29 mouse cellular contexts compared by ENCODE assay signal in the genomic region with DNA sequence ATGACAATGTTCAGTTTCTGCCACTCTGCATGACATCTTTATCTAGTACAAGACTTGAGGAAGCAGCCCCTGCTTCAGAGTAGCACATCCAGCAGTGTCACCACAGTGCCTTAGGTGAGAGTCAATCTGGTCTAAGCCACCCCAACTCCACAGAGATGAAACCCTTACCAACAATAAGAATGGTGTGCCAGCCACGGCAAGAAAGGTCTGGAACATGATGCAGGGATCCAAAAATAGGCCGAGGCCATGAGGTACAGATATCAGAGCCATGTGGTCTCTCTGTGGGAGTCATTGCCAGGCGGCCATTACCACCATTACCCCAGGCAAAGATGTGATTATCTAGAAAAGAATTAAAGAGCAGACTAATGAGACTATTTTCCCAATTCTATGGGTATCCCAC. TPM values are rescaled to one million over a fixed set of nuclear protein-coding genes. Genes with fewer than 3 reads are reported as not detected.
DNase-seq lines count a peak whose midpoint lies in the region; ATAC-seq and TF ChIP-seq lines count a peak whose summit lies in the region.
"Had no signal": no experiment of that assay in that cellular context is flagged by ENCODE, and none has a peak within 500 bp of the region (broad histone marks: within the 10 kb centered on the region; RNA-seq: fewer than 3 reads in every experiment).

No protein-coding gene starts in this region.

- ATAC-seq in cerebellum, adult (ENCODE audit: insufficient number of reproducible peaks, low FRiP score, low TSS enrichment), result 0 out of 2 replicates have a peak, but pooled peaks have one; percentile 50
- no peak for ATAC-seq in liver, postnatal 0 days
- ATAC-seq: hindbrain, postnatal 0 days; intestine, embryonic 15.5 days; midbrain, embryonic 13.5 days had no signal

- intact Hi-C loops in heart, postnatal 10 days (cut with DNase I), result no loop called here
- intact Hi-C loops in heart, postnatal 25 days (cut with DNase I), result no loop called here

- 0 out of 2 replicates have a peak, but pooled peaks cover 4% of the 10 kb centered on the region for H3K4me1 ChIP-seq in liver, postnatal 0 days (ENCODE audit: insufficient read depth)
- H3K4me1 ChIP-seq: embryonic facial prominence, embryonic 10.5 days; forebrain, embryonic 12.5 days; hindbrain, embryonic 12.5 days; midbrain, embryonic 13.5 days had no signal

- no peak overlapping the region for H3K27ac ChIP-seq in liver, postnatal 0 days (ENCODE audit: low read depth)
- H3K27ac ChIP-seq: embryonic facial prominence, embryonic 10.5 days; embryonic facial prominence, embryonic 15.5 days; forebrain, embryonic 12.5 days; hindbrain, embryonic 12.5 days; hindbrain, postnatal 0 days; intestine, embryonic 15.5 days; limb, embryonic 10.5 days; limb, embryonic 15.5 days; liver, embryonic 13.5 days; macrophage; midbrain, embryonic 13.5 days had no signal

- no peak for TF ChIP-seq EP300 in liver, postnatal 0 days (IDR thresholded peaks at IDR 0.05; ENCODE audit: low read depth)

- DNase-seq in cerebellum, postnatal 4 days (ENCODE audit: low spot score in 2 of 2), result no peak
- DNase-seq in heart, postnatal 10 days, result peak; percentile 49 to 63
- DNase-seq in heart, postnatal 25 days (ENCODE audit: low spot score), result no peak
- peak; percentile 41 for DNase-seq in cerebellum, adult 8-10 months
- peak; percentile 49 to 59 for DNase-seq in cerebellum, postnatal 36 days
- no peak for DNase-seq in natural killer cell, adult 2 months (ENCODE audit: low spot score in 2 of 2)
- no peak for DNase-seq in liver, postnatal 0 days
- DNase-seq: adrenal gland, postnatal 14 days; gastrocnemius, postnatal 36 days; kidney, adult 2 months; kidney, postnatal 36 days; layer of hippocampus, postnatal 36 days; liver, embryonic 13.5 days; lung, adult 2 months; lung, postnatal 10 days; thymus, postnatal 4 days had no signal

- no peak overlapping the region for H3K4me3 ChIP-seq in liver, postnatal 0 days (ENCODE audit: low read depth, low read length)
- H3K4me3 ChIP-seq: embryonic facial prominence, embryonic 10.5 days; embryonic facial prominence, embryonic 15.5 days; forebrain, embryonic 12.5 days; hindbrain, embryonic 12.5 days; intestine, embryonic 15.5 days; limb, embryonic 10.5 days; limb, embryonic 15.5 days; liver, embryonic 13.5 days; midbrain, embryonic 13.5 days had no signal

- no peak for TF ChIP-seq CTCF in liver, postnatal 0 days (IDR thresholded peaks at IDR 0.05; ENCODE audit: low read depth)

- H3K27me3 ChIP-seq in liver, postnatal 0 days (ENCODE audit: insufficient read depth, low read length), result no peaks in the 10 kb centered on the region
- H3K27me3 ChIP-seq: CH12.LX; embryonic facial prominence, embryonic 15.5 days; forebrain, embryonic 12.5 days; hindbrain, embryonic 12.5 days; intestine, embryonic 15.5 days; limb, embryonic 15.5 days; liver, embryonic 13.5 days; midbrain, embryonic 13.5 days had no signal

- no peaks in the 10 kb centered on the region for H3K9me3 ChIP-seq in liver, postnatal 0 days (ENCODE audit: low read length)
- H3K9me3 ChIP-seq: embryonic facial prominence, embryonic 10.5 days; embryonic facial prominence, embryonic 15.5 days; forebrain, embryonic 12.5 days; hindbrain, embryonic 12.5 days; intestine, embryonic 15.5 days; limb, embryonic 10.5 days; limb, embryonic 15.5 days; liver, embryonic 13.5 days; midbrain, embryonic 13.5 days had no signal

- peaks cover 82% of the 10 kb centered on the region for H3K36me3 ChIP-seq in liver, postnatal 0 days (replicated peaks; ENCODE audit: insufficient read depth, low read length)

- no peak overlapping the region for H3K4me2 ChIP-seq in liver, postnatal 0 days (ENCODE audit: low read depth, low read length)
- H3K4me2 ChIP-seq: embryonic facial prominence, embryonic 15.5 days; forebrain, embryonic 12.5 days; hindbrain, embryonic 12.5 days; intestine, embryonic 15.5 days; limb, embryonic 15.5 days; liver, embryonic 13.5 days; midbrain, embryonic 13.5 days had no signal

- 80% methylated on average over 3 of the region's 3 CpGs for WGBS in liver, postnatal 0 days (ENCODE audit: insufficient replicate concordance)

- no peak overlapping the region for H3K9ac ChIP-seq in liver, postnatal 0 days (replicated peaks)
- H3K9ac ChIP-seq: embryonic facial prominence, embryonic 15.5 days; forebrain, embryonic 12.5 days; hindbrain, embryonic 12.5 days; intestine, embryonic 15.5 days; limb, embryonic 15.5 days; liver, embryonic 13.5 days; midbrain, embryonic 13.5 days had no signal

RNA-seq across cellular contexts. Expression of a gene that starts 20.3 kb away (rescaled TPM):
- total RNA-seq in heart, postnatal 10 days (2021), result 1 to 10 TPM; 1.6 to 1.7 TPM
- 1 to 10 TPM; 1.9 to 2.0 TPM for total RNA-seq in heart, postnatal 25 days (2021)
- 0.12 and 0.22 TPM in 2 replicates for polyA plus RNA-seq in liver, postnatal 0 days (2015; fragmentation: Nextera tagmentation; extraction: Ambion mirVana)
- total RNA-seq: megakaryocyte-erythroid progenitor cell, adult 5-6 weeks had no signal
- polyA plus RNA-seq: macrophage had no signal

RNA-seq across cellular contexts. Expression of a gene that starts 20.4 kb away (rescaled TPM):
- 10 to 100 TPM; 21.3 to 22.9 TPM for total RNA-seq in heart, postnatal 10 days (2021)
- total RNA-seq in heart, postnatal 25 days (2021), result 10 to 100 TPM; 14.5 to 19.5 TPM
- 27.8 and 29.9 TPM in 2 replicates for polyA plus RNA-seq in liver, postnatal 0 days (2015; fragmentation: Nextera tagmentation; extraction: Ambion mirVana)

RNA-seq across cellular contexts. Expression of a gene that starts 30.5 kb away (rescaled TPM):
- 10 to 100 TPM; 74.2 to 79.1 TPM for total RNA-seq in heart, postnatal 10 days (2021)
- 10 to 100 TPM; 90.6 to 93.4 TPM for total RNA-seq in heart, postnatal 25 days (2021)
- polyA plus RNA-seq in liver, postnatal 0 days (2015; fragmentation: Nextera tagmentation; extraction: Ambion mirVana), result 4.1 and 4.5 TPM in 2 replicates

RNA-seq across cellular contexts. Expression of a gene that starts 38.3 kb away (rescaled TPM):
- 1 to 10 TPM; 7.1 to 8.2 TPM for total RNA-seq in heart, postnatal 10 days (2021)
- 1 to 10 TPM; 6.9 to 7.5 TPM for total RNA-seq in heart, postnatal 25 days (2021)
- 1.4 and 1.6 TPM in 2 replicates for polyA plus RNA-seq in liver, postnatal 0 days (2015; fragmentation: Nextera tagmentation; extraction: Ambion mirVana)

Comparison
In these comparisons a context has a peak if more than half of its experiments do, and no peak if none do; other contexts are left out.
1. DNase-seq: peak in heart, postnatal 10 days (2 of 2), cerebellum, adult 8-10 months (single experiment) and cerebellum, postnatal 36 days (2 of 2); none in cerebellum, postnatal 4 days (0 of 2), heart, postnatal 25 days (single experiment), natural killer cell, adult 2 months (0 of 2) and liver, postnatal 0 days (single experiment).